Mouse (Mus musculus): ENCODE data around the gene Rars2.

- TF ChIP-seq CTCF (IDR thresholded peaks at IDR 0.05; ENCODE audit: low read depth, low read length) (no peak), POLR2A (IDR thresholded peaks at IDR 0.05; ENCODE audit: extremely low read depth, insufficient read depth, low read length) (no peak)
Observed at GRCm38 (mm10) chr4:34667923-34668322, 53.2 kb downstream of the Rars2 start.
